Mouse (Mus musculus) left cerebral cortex, adult 8-10 months (tissue): ENCODE data around the gene Bace2. TPM values are rescaled to one million over a fixed set of nuclear protein-coding genes. Genes with fewer than 3 reads are reported as not detected.

ENCODE experiments used
- DNase-seq, 2 experiments: peaks; one replicate each; pipeline ENCODE4 v3.0.0; 2022; ENCODE audit warnings: low spot score in 2 of 2
- total RNA-seq, 4 experiments: library from RNA; stranded (reverse); gene quantifications; 2 replicates each; pipeline ENCODE4 v1.2.4; 2022

Bace2 gene
- total RNA-seq, result 1 to 10 TPM; 7.8 to 8.8 (median 8.0) TPM

GRCm38 (mm10) chr16:97356499-97357187 lies at the start of gene Bace2:
TSS of gene Bace2 (plus strand) at chr16:97356742.
- peak in 1 of 2 experiments; percentile 31 for DNase-seq

GRCm38 (mm10) chr16:97307594-97307993 lies 48.9 kb upstream of the Bace2 start:
- DNase-seq, result no peak

- no peak for DNase-seq
Observed at GRCm38 (mm10) chr16:97309796-97310569, 46.6 kb upstream of the Bace2 start.

GRCm38 (mm10) chr16:97310570-97310846 lies 46.0 kb upstream of the Bace2 start:
- no peak for DNase-seq

GRCm38 (mm10) chr16:97312960-97313686 lies 43.4 kb upstream of the Bace2 start:
- peak; percentile 31 to 71 for DNase-seq

GRCm38 (mm10) chr16:97321576-97321975 lies 35.0 kb upstream of the Bace2 start:
- DNase-seq, result no peak

- DNase-seq, result peak in 1 of 2 experiments; percentile 21
Observed at GRCm38 (mm10) chr16:97322604-97323003, 33.9 kb upstream of the Bace2 start.

- peak; percentile 40 to 76 for DNase-seq
Observed at GRCm38 (mm10) chr16:97325975-97326374, 30.6 kb upstream of the Bace2 start.

- no peak for DNase-seq
Observed at GRCm38 (mm10) chr16:97328602-97329001, 27.9 kb upstream of the Bace2 start.

GRCm38 (mm10) chr16:97353013-97353412 lies 3.5 kb upstream of the Bace2 start:
- no peak for DNase-seq

GRCm38 (mm10) chr16:97354632-97355031 lies 1.9 kb upstream of the Bace2 start:
- DNase-seq, result no peak

GRCm38 (mm10) chr16:97357188-97357821 lies 763 bp downstream of the Bace2 start:
- DNase-seq, result peak; percentile 15 to 39

- no peak for DNase-seq
Observed at GRCm38 (mm10) chr16:97362231-97362888, 5.8 kb downstream of the Bace2 start.

GRCm38 (mm10) chr16:97366141-97366540 lies 9.6 kb downstream of the Bace2 start:
- DNase-seq, result no peak

GRCm38 (mm10) chr16:97370258-97370657 lies 13.7 kb downstream of the Bace2 start:
- DNase-seq, result no peak

- DNase-seq, result no peak
Observed at GRCm38 (mm10) chr16:97387955-97388354, 31.4 kb downstream of the Bace2 start.

GRCm38 (mm10) chr16:97391289-97391688 lies 34.7 kb downstream of the Bace2 start:
- no peak for DNase-seq

- no peak for DNase-seq
Observed at GRCm38 (mm10) chr16:97391701-97392384, 35.3 kb downstream of the Bace2 start.

GRCm38 (mm10) chr16:97396436-97396835 lies 39.9 kb downstream of the Bace2 start:
- peak in 1 of 2 experiments; percentile 53 for DNase-seq

GRCm38 (mm10) chr16:97397945-97398531 lies 41.5 kb downstream of the Bace2 start:
- DNase-seq, result no peak
